Mouse (Mus musculus) NIH3T3 (cell line): ENCODE measurements around the gene Fam207a.

Experiments
- DNase-seq: peaks from one replicate; pipeline ENCODE4 v3.0.0-alpha.2; 2012; ENCODE audit warnings: low read depth

Fam207a gene

GRCm38 (mm10) chr10:77502967-77503922 is 12.3 kb downstream of the Fam207a start:
- no peak for DNase-seq

- DNase-seq = no peak
Measured at GRCm38 (mm10) chr10:77500636-77501035, 14.9 kb downstream of the Fam207a start.

GRCm38 (mm10) chr10:77498254-77498653 is 17.3 kb downstream of the Fam207a start:
- DNase-seq = no peak

- DNase-seq = no peak
Measured at GRCm38 (mm10) chr10:77497185-77497584, 18.4 kb downstream of the Fam207a start.

GRCm38 (mm10) chr10:77492885-77493284 is 22.7 kb downstream of the Fam207a start:
- no peak for DNase-seq

- no peak for DNase-seq
Measured at GRCm38 (mm10) chr10:77491585-77491984, 24.0 kb downstream of the Fam207a start.

GRCm38 (mm10) chr10:77488168-77488567 is 27.4 kb downstream of the Fam207a start:
- DNase-seq = no peak

GRCm38 (mm10) chr10:77485786-77486185 is 29.8 kb downstream of the Fam207a start:
- no peak for DNase-seq

GRCm38 (mm10) chr10:77484205-77484935 is 31.2 kb downstream of the Fam207a start:
- DNase-seq = peak; percentile 94

GRCm38 (mm10) chr10:77481814-77482213 is 33.8 kb downstream of the Fam207a start:
- DNase-seq = no peak

GRCm38 (mm10) chr10:77479972-77480371 is 35.6 kb downstream of the Fam207a start:
- DNase-seq = no peak

- no peak for DNase-seq
Measured at GRCm38 (mm10) chr10:77476907-77477306, 38.7 kb downstream of the Fam207a start.

GRCm38 (mm10) chr10:77472188-77472587 is 43.4 kb downstream of the Fam207a start:
- DNase-seq = no peak

- DNase-seq = no peak
Measured at GRCm38 (mm10) chr10:77471512-77471911, 44.1 kb downstream of the Fam207a start.

- DNase-seq = no peak
Measured at GRCm38 (mm10) chr10:77470763-77471162, 44.8 kb downstream of the Fam207a start.

GRCm38 (mm10) chr10:77468675-77469074 is 46.9 kb downstream of the Fam207a start:
- no peak for DNase-seq

GRCm38 (mm10) chr10:77467407-77467806 is 48.2 kb downstream of the Fam207a start:
- no peak for DNase-seq

- DNase-seq = no peak
Measured at GRCm38 (mm10) chr10:77465902-77466301, 49.7 kb downstream of the Fam207a start.

GRCm38 (mm10) chr10:77464181-77464936 is 51.2 kb downstream of the Fam207a start:
- DNase-seq = no peak

GRCm38 (mm10) chr10:77461161-77461560 is 54.4 kb downstream of the Fam207a start:
- no peak for DNase-seq

- DNase-seq = no peak
Measured at GRCm38 (mm10) chr10:77457701-77458100, 57.9 kb downstream of the Fam207a start.

GRCm38 (mm10) chr10:77456507-77456906 is 59.1 kb downstream of the Fam207a start:
- DNase-seq = no peak
